ENCODE assay signal across 9 mouse cellular contexts in genomic region chr15:78541606-78542005, GRCm38 (mm10). TPM values are rescaled to one million over a fixed set of nuclear protein-coding genes. Genes with fewer than 3 reads are reported as not detected.
A peak's percentile ranks its signal among the peaks of the same experiment; 100 is the strongest.
DNase-seq lines count a peak whose midpoint lies in the region; ATAC-seq and TF ChIP-seq lines count a peak whose summit lies in the region.
"Had no signal": no experiment of that assay in that cellular context is flagged by ENCODE, and none has a peak within 500 bp of the region (broad histone marks: within the 10 kb centered on the region; RNA-seq: fewer than 3 reads in every experiment).

No protein-coding gene starts in this region.

- no peak for DNase-seq in forebrain, embryonic 10.5 days (ENCODE audit: extremely low spot score, low spot score)
- DNase-seq in lung, embryonic 14.5 days = peak; percentile 52
- no peak for DNase-seq in lung, adult 2 months
- DNase-seq in cerebellum, adult 9-11 months = peak; percentile 91
- DNase-seq in heart, postnatal 4 days = peak; percentile 76
- DNase-seq in ovary, adult 18-20 months (ENCODE audit: low spot score) = no peak

- H3K9ac ChIP-seq in forebrain, embryonic 15.5 days (replicated peaks) = no peak overlapping the region
- no peak overlapping the region for H3K9ac ChIP-seq in lung, embryonic 14.5 days
- no peak overlapping the region for H3K9ac ChIP-seq in neural tube, embryonic 15.5 days (replicated peaks)

- no peaks in the 10 kb centered on the region for H3K9me3 ChIP-seq in forebrain, embryonic 15.5 days
- H3K9me3 ChIP-seq in forebrain, embryonic 10.5 days = no peaks in the 10 kb centered on the region
- H3K9me3 ChIP-seq in lung, embryonic 14.5 days (ENCODE audit: low read depth, low read length) = no peaks in the 10 kb centered on the region
- H3K9me3 ChIP-seq in neural tube, embryonic 15.5 days (replicated peaks) = no peaks in the 10 kb centered on the region

- TF ChIP-seq CTCF in lung, embryonic 14.5 days (IDR thresholded peaks at IDR 0.05; ENCODE audit: low read depth) = no peak
- TF ChIP-seq CTCF in lung, adult 2 months (IDR thresholded peaks at IDR 0.05; ENCODE audit: insufficient read depth, low read length) = no peak

- peak; percentile 30; the same call in 1 of the 2 replicates for ATAC-seq in forebrain, embryonic 15.5 days (replicated peaks)
- no peak for ATAC-seq in lung, embryonic 14.5 days (ENCODE audit: insufficient read depth)
- ATAC-seq in neural tube, embryonic 15.5 days (ENCODE audit: low FRiP score) = no peak

- H3K27me3 ChIP-seq in forebrain, embryonic 15.5 days = no peaks in the 10 kb centered on the region
- H3K27me3 ChIP-seq in forebrain, embryonic 10.5 days (ENCODE audit: poor library complexity, severe bottlenecking) = peaks cover 70% of the 10 kb centered on the region
- H3K27me3 ChIP-seq in lung, embryonic 14.5 days (ENCODE audit: insufficient read depth, low read length) = no peaks in the 10 kb centered on the region; the same call in 1 of the 2 replicates
- peaks cover 3% of the 10 kb centered on the region; the same call in 1 of the 2 replicates for H3K27me3 ChIP-seq in neural tube, embryonic 15.5 days (replicated peaks)

- no peak for TF ChIP-seq POLR2A in lung, adult 2 months (IDR thresholded peaks at IDR 0.05; ENCODE audit: borderline replicate concordance, extremely low read depth, low read depth, low read length)

- peak overlapping the region; percentile 58 for H3K27ac ChIP-seq in forebrain, embryonic 15.5 days (replicated peaks)
- no peak overlapping the region for H3K27ac ChIP-seq in forebrain, embryonic 10.5 days
- peak overlapping the region; percentile 8; the same call in 1 of the 2 replicates for H3K27ac ChIP-seq in lung, embryonic 14.5 days (ENCODE audit: low read depth)
- H3K27ac ChIP-seq in neural tube, embryonic 15.5 days (replicated peaks) = no peak overlapping the region
- H3K27ac ChIP-seq: kidney, postnatal 0 days had no signal

- H3K4me2 ChIP-seq in forebrain, embryonic 15.5 days (replicated peaks) = no peak overlapping the region
- H3K4me2 ChIP-seq in lung, embryonic 14.5 days = no peak overlapping the region
- H3K4me2 ChIP-seq in neural tube, embryonic 15.5 days = no peak overlapping the region

- 29% methylated on average over 3 of the region's 3 CpGs for WGBS in forebrain, embryonic 15.5 days
- 75% methylated on average over 3 of the region's 3 CpGs for WGBS in forebrain, embryonic 10.5 days
- WGBS in lung, embryonic 14.5 days = 23% methylated on average over 3 of the region's 3 CpGs
- 38% methylated on average over 3 of the region's 3 CpGs for WGBS in lung, adult 2 months
- 51% methylated on average over 3 of the region's 3 CpGs for WGBS in neural tube, embryonic 15.5 days

- H3K4me3 ChIP-seq in forebrain, embryonic 15.5 days = no peak overlapping the region
- H3K4me3 ChIP-seq in forebrain, embryonic 10.5 days = no peak overlapping the region
- H3K4me3 ChIP-seq in lung, embryonic 14.5 days (ENCODE audit: low read depth, low read length) = no peak overlapping the region
- H3K4me3 ChIP-seq in lung, adult 2 months (replicated peaks; ENCODE audit: extremely low read depth, low read depth, low read length) = no peak overlapping the region
- no peak overlapping the region for H3K4me3 ChIP-seq in neural tube, embryonic 15.5 days (replicated peaks)

- peaks cover 44% of the 10 kb centered on the region for H3K4me1 ChIP-seq in forebrain, embryonic 15.5 days
- H3K4me1 ChIP-seq in forebrain, embryonic 10.5 days = peaks cover 12% of the 10 kb centered on the region
- H3K4me1 ChIP-seq in lung, embryonic 14.5 days (ENCODE audit: insufficient read depth) = peaks cover 6% of the 10 kb centered on the region; the same call in 1 of the 2 replicates
- no peaks in the 10 kb centered on the region for H3K4me1 ChIP-seq in lung, adult 2 months (ENCODE audit: control insufficient read depth, insufficient read depth, low read length)
- peaks cover 28% of the 10 kb centered on the region for H3K4me1 ChIP-seq in neural tube, embryonic 15.5 days

- no peaks in the 10 kb centered on the region for H3K36me3 ChIP-seq in forebrain, embryonic 15.5 days
- no peaks in the 10 kb centered on the region for H3K36me3 ChIP-seq in forebrain, embryonic 10.5 days (replicated peaks)
- no peaks in the 10 kb centered on the region for H3K36me3 ChIP-seq in lung, embryonic 14.5 days (ENCODE audit: insufficient read depth)
- no peaks in the 10 kb centered on the region for H3K36me3 ChIP-seq in neural tube, embryonic 15.5 days

RNA-seq across cellular contexts. Expression of gene Sstr3, which starts 2.9 kb away (rescaled TPM):
- polyA plus RNA-seq in forebrain, embryonic 15.5 days (2015; fragmentation: Nextera tagmentation; extraction: Ambion mirVana) = 1.0 and 1.4 TPM in 2 replicates
- 0.09 TPM in 1 of 2 replicates, not detected in the other for polyA plus RNA-seq in forebrain, embryonic 10.5 days (2016; fragmentation: Nextera tagmentation; extraction: Ambion mirVana)
- 0.08 TPM in 1 of 2 replicates, not detected in the other for polyA plus RNA-seq in lung, embryonic 14.5 days (2014; fragmentation: Nextera tagmentation; extraction: Ambion mirVana)
- 0.02 and 0.03 TPM in 2 replicates for polyA plus RNA-seq in lung, adult 2 months (2012; rRNA removed)
- under 1 TPM; 0.07 TPM for total RNA-seq in heart, postnatal 4 days (2021)
- polyA plus RNA-seq in neural tube, embryonic 15.5 days (2015; fragmentation: Nextera tagmentation; extraction: Ambion mirVana) = 0.50 and 0.57 TPM in 2 replicates

RNA-seq across cellular contexts. Expression of gene C1qtnf6, which starts 10.4 kb away (rescaled TPM):
- polyA plus RNA-seq in forebrain, embryonic 15.5 days (2015; fragmentation: Nextera tagmentation; extraction: Ambion mirVana) = 4.2 and 4.9 TPM in 2 replicates
- polyA plus RNA-seq in forebrain, embryonic 10.5 days (2016; fragmentation: Nextera tagmentation; extraction: Ambion mirVana) = 8.4 and 8.8 TPM in 2 replicates
- 39.8 and 40.7 TPM in 2 replicates for polyA plus RNA-seq in lung, embryonic 14.5 days (2014; fragmentation: Nextera tagmentation; extraction: Ambion mirVana)
- 22.9 and 23.0 TPM in 2 replicates for polyA plus RNA-seq in lung, adult 2 months (2012; rRNA removed)
- 10 to 100 TPM; 63.6 to 64.5 TPM for total RNA-seq in heart, postnatal 4 days (2021)
- 7.7 and 12.9 TPM in 2 replicates for polyA plus RNA-seq in neural tube, embryonic 15.5 days (2015; fragmentation: Nextera tagmentation; extraction: Ambion mirVana)

RNA-seq across cellular contexts. Expression of gene Rac2, which starts 31.0 kb away (rescaled TPM):
- polyA plus RNA-seq in forebrain, embryonic 15.5 days (2015; fragmentation: Nextera tagmentation; extraction: Ambion mirVana) = 3.1 and 7.5 TPM in 2 replicates
- 3.1 and 6.1 TPM in 2 replicates for polyA plus RNA-seq in forebrain, embryonic 10.5 days (2016; fragmentation: Nextera tagmentation; extraction: Ambion mirVana)
- polyA plus RNA-seq in lung, embryonic 14.5 days (2014; fragmentation: Nextera tagmentation; extraction: Ambion mirVana) = 12.2 and 16.2 TPM in 2 replicates
- polyA plus RNA-seq in lung, adult 2 months (2012; rRNA removed) = 145 and 187 TPM in 2 replicates
- 1 to 10 TPM; 2.1 to 2.6 TPM for total RNA-seq in heart, postnatal 4 days (2021)
- polyA plus RNA-seq in neural tube, embryonic 15.5 days (2015; fragmentation: Nextera tagmentation; extraction: Ambion mirVana) = 6.7 and 77.0 TPM in 2 replicates

RNA-seq across cellular contexts. Expression of gene Il2rb, which starts 46.5 kb away (rescaled TPM):
- polyA plus RNA-seq in forebrain, embryonic 15.5 days (2015; fragmentation: Nextera tagmentation; extraction: Ambion mirVana) = not detected in 2 replicates
- polyA plus RNA-seq in forebrain, embryonic 10.5 days (2016; fragmentation: Nextera tagmentation; extraction: Ambion mirVana) = not detected in 2 replicates
- polyA plus RNA-seq in lung, embryonic 14.5 days (2014; fragmentation: Nextera tagmentation; extraction: Ambion mirVana) = 0.12 TPM in 1 of 2 replicates, not detected in the other
- 11.0 and 12.8 TPM in 2 replicates for polyA plus RNA-seq in lung, adult 2 months (2012; rRNA removed)
- total RNA-seq in heart, postnatal 4 days (2021) = under 1 TPM; 0.27 to 0.41 TPM
- polyA plus RNA-seq in neural tube, embryonic 15.5 days (2015; fragmentation: Nextera tagmentation; extraction: Ambion mirVana) = 0.12 and 2.8 TPM in 2 replicates

RNA-seq across cellular contexts. Expression of gene Cyth4, which starts 55.2 kb away (rescaled TPM):
- polyA plus RNA-seq in forebrain, embryonic 15.5 days (2015; fragmentation: Nextera tagmentation; extraction: Ambion mirVana) = 4.1 and 5.3 TPM in 2 replicates
- polyA plus RNA-seq in forebrain, embryonic 10.5 days (2016; fragmentation: Nextera tagmentation; extraction: Ambion mirVana) = 4.5 TPM in 2 replicates
- 4.2 and 4.9 TPM in 2 replicates for polyA plus RNA-seq in lung, embryonic 14.5 days (2014; fragmentation: Nextera tagmentation; extraction: Ambion mirVana)
- 42.8 and 45.5 TPM in 2 replicates for polyA plus RNA-seq in lung, adult 2 months (2012; rRNA removed)
- total RNA-seq in heart, postnatal 4 days (2021) = 1 to 10 TPM; 4.2 to 5.6 TPM
- 7.3 and 13.2 TPM in 2 replicates for polyA plus RNA-seq in neural tube, embryonic 15.5 days (2015; fragmentation: Nextera tagmentation; extraction: Ambion mirVana)

Comparison
In these comparisons a context has a peak if more than half of its experiments do, and no peak if none do; other contexts are left out.
1. H3K27ac ChIP-seq: peak in forebrain, embryonic 15.5 days (single experiment) and lung, embryonic 14.5 days (single experiment); none in forebrain, embryonic 10.5 days (single experiment) and neural tube, embryonic 15.5 days (single experiment).
2. DNase-seq: peak in lung, embryonic 14.5 days (single experiment), cerebellum, adult 9-11 months (single experiment) and heart, postnatal 4 days (single experiment); none in forebrain, embryonic 10.5 days (single experiment), lung, adult 2 months (single experiment) and ovary, adult 18-20 months (single experiment).